Mouse (Mus musculus) lung, embryonic 16.5 days (tissue): ENCODE data around the gene Arg1. TPM values are rescaled to one million over a fixed set of nuclear protein-coding genes. Genes with fewer than 3 reads are reported as not detected.

Source experiments
- ATAC-seq: fragments of 200-750 bp; cut with Nextera tagmentation; 2 replicates; pipeline ENCODE4 v1.8.0; 2017; ENCODE audit warnings: low read depth, mild to moderate bottlenecking, moderate library complexity
- H3K27ac ChIP-seq: fragments of 300-500 bp; sonication (generic); 2 replicates; pipeline ENCODE4 v1.5.1; 2014; ENCODE audit warnings: mild to moderate bottlenecking, control low read depth, low read length
- H3K27me3 ChIP-seq: fragments of 300-500 bp; sonication (generic); 2 replicates; pipeline ENCODE4 v1.6.1; 2014; ENCODE audit warnings: low read depth, low read length, mixed read lengths; ENCODE audit not compliant: control insufficient read depth, insufficient read depth
- H3K36me3 ChIP-seq: fragments of 300-500 bp; sonication (generic); 2 replicates; pipeline ENCODE4 v1.6.1; 2014; ENCODE audit warnings: low read length; ENCODE audit not compliant: control insufficient read depth, insufficient read depth
- H3K4me1 ChIP-seq: fragments of 300-500 bp; sonication (generic); replicated peaks from 2 replicates; pipeline ENCODE4 v1.6.1; 2014; ENCODE audit warnings: low read length, mixed read lengths; ENCODE audit not compliant: control insufficient read depth, insufficient read depth
- H3K4me2 ChIP-seq: fragments of 300-500 bp; sonication (generic); 2 replicates; pipeline ENCODE4 v1.6.1; 2014; ENCODE audit warnings: low read depth, low read length, control low read depth
- H3K4me3 ChIP-seq: fragments of 300-500 bp; sonication (generic); 2 replicates; pipeline ENCODE4 v1.5.1; 2014; ENCODE audit warnings: mild to moderate bottlenecking, low read length, control low read depth
- H3K9ac ChIP-seq: fragments of 300-500 bp; sonication (generic); 2 replicates; pipeline ENCODE4 v1.6.1; 2014; ENCODE audit warnings: low read length, control low read depth
- H3K9me3 ChIP-seq: fragments of 300-500 bp; sonication (generic); 2 replicates; pipeline ENCODE4 v1.6.1; 2016; ENCODE audit warnings: low read length; ENCODE audit not compliant: control insufficient read depth
- WGBS: fragments of 180-500 bp; shearing (Covaris S2); extraction: QIAGEN DNeasy Blood & Tissue Kit; methylation state at CpG from one replicate; pipeline ENCODE4 v1.1.7; 2014; 5-methylcytosine and 5-hydroxymethylcytosine counted together
- polyA plus RNA-seq: library from polyadenylated mRNA; unstranded; fragments of >200 nt; fragmentation: Nextera tagmentation; extraction: Ambion mirVana; gene quantifications from 2 replicates; pipeline ENCODE4 v1.2.1, GENCODE M21; 2015

Gene Arg1
- polyA plus RNA-seq, 1 experiment from 2014 or later, result 1.6 TPM

DNA sequence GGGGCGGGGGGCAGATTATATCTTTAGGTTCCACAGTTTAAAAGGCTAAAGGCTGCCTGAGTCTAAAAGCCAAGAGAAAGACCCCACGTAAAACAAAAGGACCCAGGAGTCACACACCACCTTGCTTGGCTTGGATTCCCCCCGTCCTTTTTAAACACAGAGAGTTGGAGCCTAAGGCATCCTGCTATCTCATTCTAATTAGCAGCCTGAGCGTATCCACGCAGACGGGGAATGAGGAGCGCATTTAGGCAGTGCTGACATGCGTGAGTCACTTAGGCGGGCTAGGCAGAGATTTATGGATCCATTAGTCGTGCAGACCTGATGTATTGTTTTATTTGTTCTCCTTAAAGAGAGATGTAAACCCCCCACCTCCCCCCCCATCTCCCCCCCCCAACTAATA lies 904 bp downstream of the Arg1 start:
- Histone ChIP-seq H3K9ac (no peak overlapping the region), H3K4me3 (no peak overlapping the region), H3K27me3 (no peaks in the 10 kb centered on the region), H3K36me3 (no peaks in the 10 kb centered on the region), H3K27ac (no peak overlapping the region), H3K9me3 (no peaks in the 10 kb centered on the region), H3K4me2 (no peak overlapping the region), H3K4me1 (peaks cover 11% of the 10 kb centered on the region)
- ATAC-seq, result no peak
- WGBS, result 26% methylated on average over 10 of the region's 10 CpGs

DNA sequence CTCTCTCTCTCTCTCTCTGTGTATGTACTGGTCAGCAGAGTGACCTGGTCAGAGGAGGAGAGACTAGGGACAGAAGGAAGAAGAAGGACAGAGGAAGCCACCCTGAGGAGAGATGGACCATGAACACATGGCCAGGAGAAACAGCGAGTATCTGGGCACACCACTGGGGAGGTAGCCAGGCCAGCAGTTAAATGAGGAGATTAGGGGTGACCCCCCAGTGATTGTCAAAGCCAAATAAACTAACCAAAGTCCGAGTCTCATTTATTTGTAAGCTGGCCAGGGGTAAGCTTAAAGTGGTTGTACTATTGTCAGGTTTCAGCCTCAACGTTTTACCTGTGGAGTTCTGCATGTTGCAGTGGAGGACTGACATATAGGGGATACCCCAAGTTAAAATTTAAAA lies 3.0 kb downstream of the Arg1 start:
- no peak for ATAC-seq
- Histone ChIP-seq H3K9me3 (no peaks in the 10 kb centered on the region), H3K4me1 (peaks cover 11% of the 10 kb centered on the region), H3K27me3 (no peaks in the 10 kb centered on the region), H3K27ac (no peak overlapping the region), H3K9ac (no peak overlapping the region), H3K36me3 (0 out of 2 replicates have a peak, but pooled peaks cover 2% of the 10 kb centered on the region), H3K4me3 (no peak overlapping the region), H3K4me2 (no peak overlapping the region)
- 62% methylated on average over 3 of the region's 3 CpGs for WGBS

DNA sequence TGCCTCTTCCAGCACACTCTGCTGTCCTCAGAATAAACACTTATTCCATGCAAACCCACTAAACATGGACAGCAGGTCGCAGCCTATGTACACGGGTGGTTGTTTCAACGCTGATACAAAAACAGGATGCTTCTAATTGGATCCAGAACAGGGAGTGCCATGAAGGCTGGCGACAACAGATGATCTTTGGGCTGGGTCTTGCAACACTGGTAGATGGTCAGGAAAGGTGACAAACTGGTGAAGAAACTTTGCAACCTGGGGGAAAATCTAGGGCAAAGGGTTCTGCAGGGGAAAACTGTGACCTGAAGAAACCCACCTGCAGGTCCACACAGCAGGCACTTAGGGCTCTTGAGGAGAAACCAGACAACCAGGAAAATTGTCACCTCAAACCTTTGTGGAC lies 4.3 kb downstream of the Arg1 start:
- H3K36me3 ChIP-seq, result 0 out of 2 replicates have a peak, but pooled peaks cover 2% of the 10 kb centered on the region
- 72% methylated on average over 4 of the region's 4 CpGs for WGBS
- peaks cover 8% of the 10 kb centered on the region for H3K4me1 ChIP-seq
- no peaks in the 10 kb centered on the region for H3K27me3 ChIP-seq
- no peak overlapping the region for H3K4me2 ChIP-seq
- no peak overlapping the region for H3K4me3 ChIP-seq
- no peak overlapping the region for H3K9ac ChIP-seq
- ATAC-seq, result no peak
- no peak overlapping the region for H3K27ac ChIP-seq
- H3K9me3 ChIP-seq, result no peaks in the 10 kb centered on the region

DNA sequence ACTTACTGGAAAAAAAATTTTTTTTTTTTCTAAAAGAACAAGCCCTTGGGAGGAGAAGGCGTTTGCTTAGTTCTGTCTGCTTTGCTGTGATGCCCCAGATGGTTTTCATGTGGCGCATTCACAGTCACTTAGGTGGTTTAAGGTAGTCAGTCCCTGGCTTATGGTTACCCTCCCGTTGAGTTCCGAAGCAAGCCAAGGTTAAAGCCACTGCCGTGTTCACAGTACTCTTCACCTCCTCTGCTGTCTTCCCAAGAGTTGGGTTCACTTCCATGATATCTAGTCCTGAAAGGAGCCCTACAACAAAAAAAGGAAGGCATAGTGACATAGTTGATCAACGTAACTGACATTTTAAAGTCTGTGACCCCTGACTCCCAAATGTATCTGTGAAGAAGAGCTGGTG lies 11.8 kb downstream of the Arg1 start:
- ATAC-seq, result no peak
- 84% methylated on average over 6 of the region's 6 CpGs for WGBS
- Histone ChIP-seq H3K4me2 (no peak overlapping the region), H3K4me1 (no peaks in the 10 kb centered on the region), H3K36me3 (peaks cover 32% of the 10 kb centered on the region), H3K4me3 (no peak overlapping the region), H3K27me3 (no peaks in the 10 kb centered on the region), H3K9ac (no peak overlapping the region), H3K27ac (no peak overlapping the region), H3K9me3 (no peaks in the 10 kb centered on the region)

DNA sequence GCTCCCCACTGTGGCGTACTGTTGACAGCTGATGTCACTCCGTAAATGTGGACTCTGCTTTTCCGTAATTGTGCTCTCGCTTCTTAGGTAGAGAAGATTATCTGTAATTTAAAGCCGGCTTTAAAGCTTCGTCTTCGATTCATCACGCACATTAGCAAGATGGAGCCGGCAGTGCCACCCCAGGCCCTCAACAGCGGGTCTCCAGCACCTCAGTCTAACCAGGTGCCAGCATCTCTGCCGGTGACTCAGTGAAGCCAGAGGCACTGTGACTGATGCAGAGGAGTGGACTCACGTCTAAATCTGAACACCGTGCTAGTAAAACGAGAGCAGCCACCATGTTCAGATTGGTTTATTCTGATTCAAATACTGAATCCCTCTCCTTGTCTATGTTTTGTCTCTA lies 14.7 kb downstream of the Arg1 start:
- H3K27me3 ChIP-seq, result no peaks in the 10 kb centered on the region
- H3K36me3 ChIP-seq, result peaks cover 53% of the 10 kb centered on the region
- no peaks in the 10 kb centered on the region for H3K9me3 ChIP-seq
- WGBS, result 95% methylated on average over 14 of the region's 14 CpGs
- H3K4me1 ChIP-seq, result no peaks in the 10 kb centered on the region
- no peak overlapping the region for H3K4me2 ChIP-seq
- no peak for ATAC-seq
- H3K9ac ChIP-seq, result no peak overlapping the region
- no peak overlapping the region for H3K27ac ChIP-seq
- no peak overlapping the region for H3K4me3 ChIP-seq

DNA sequence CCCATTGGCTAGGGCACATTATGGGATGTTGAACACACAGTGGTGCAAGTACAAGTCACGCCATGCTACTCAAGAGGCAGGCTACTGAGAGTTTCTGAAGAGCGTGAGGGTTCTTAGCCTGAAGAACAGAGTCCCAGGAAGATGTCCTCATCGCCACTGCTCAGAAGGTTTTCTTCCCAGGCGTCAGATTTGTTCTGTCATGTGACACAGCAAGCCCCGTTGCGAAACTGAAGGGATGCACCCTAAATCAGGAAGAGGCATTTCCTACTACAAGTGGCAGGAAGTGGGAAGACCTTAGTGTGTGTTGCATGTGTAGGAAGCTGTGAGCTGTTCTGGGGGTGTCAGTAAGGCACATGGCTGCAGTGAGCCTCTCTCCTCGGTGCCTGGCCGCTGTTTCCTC lies 16.1 kb downstream of the Arg1 start:
- H3K4me2 ChIP-seq, result no peak overlapping the region
- H3K36me3 ChIP-seq, result peaks cover 58% of the 10 kb centered on the region
- 76% methylated on average over 8 of the region's 8 CpGs for WGBS
- H3K4me3 ChIP-seq, result no peak overlapping the region
- no peak for ATAC-seq
- no peak overlapping the region for H3K27ac ChIP-seq
- H3K9ac ChIP-seq, result no peak overlapping the region
- H3K27me3 ChIP-seq, result no peaks in the 10 kb centered on the region
- H3K4me1 ChIP-seq, result no peaks in the 10 kb centered on the region
- no peaks in the 10 kb centered on the region for H3K9me3 ChIP-seq

DNA sequence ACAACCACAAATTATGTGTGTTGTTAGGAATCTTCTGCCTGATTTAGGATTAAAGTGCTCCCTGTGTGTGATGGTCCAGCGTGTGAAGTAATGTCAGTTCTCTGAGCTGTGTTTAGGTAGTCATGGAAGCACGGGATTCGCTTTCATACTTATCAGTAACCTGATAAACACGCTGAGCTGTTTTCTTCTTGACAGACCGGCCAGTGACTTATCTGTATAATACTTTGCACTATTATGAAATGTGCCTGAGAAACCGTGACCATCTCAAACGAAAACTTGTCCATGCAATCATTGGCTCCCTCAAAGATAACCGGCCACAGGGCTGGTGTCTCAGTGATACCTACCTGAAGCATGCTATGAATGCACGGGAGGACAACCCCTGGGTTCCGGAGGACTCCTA lies 21.7 kb downstream of the Arg1 start:
- peaks cover 68% of the 10 kb centered on the region for H3K36me3 ChIP-seq

DNA sequence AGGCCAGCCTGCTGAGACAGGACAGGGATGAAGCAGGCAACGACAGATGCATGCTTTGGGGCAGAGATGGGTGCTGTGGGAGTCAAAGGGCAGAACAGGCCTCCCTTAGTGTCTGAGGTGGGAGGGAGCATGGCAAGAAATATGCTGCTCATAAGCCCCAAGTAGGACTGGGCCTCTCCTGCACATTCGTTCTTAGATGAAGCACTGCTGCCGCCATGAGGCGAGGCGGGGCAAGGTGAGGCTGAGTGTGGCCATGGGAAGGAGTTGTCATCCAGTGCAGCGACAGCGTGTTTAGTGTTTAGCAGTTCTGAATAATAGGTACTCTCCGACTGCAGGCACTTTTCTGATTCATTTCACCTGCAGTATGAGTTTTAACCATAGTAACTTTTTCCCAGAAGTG lies 31.4 kb downstream of the Arg1 start:
- peaks cover 50% of the 10 kb centered on the region for H3K36me3 ChIP-seq
- no peaks in the 10 kb centered on the region for H3K27me3 ChIP-seq
- 81% methylated on average over 8 of the region's 8 CpGs for WGBS
- H3K4me3 ChIP-seq, result no peak overlapping the region
- no peaks in the 10 kb centered on the region for H3K4me1 ChIP-seq
- no peak for ATAC-seq
- H3K4me2 ChIP-seq, result no peak overlapping the region
- H3K27ac ChIP-seq, result no peak overlapping the region
- H3K9me3 ChIP-seq, result no peaks in the 10 kb centered on the region
- no peak overlapping the region for H3K9ac ChIP-seq

More for the DNA sequence above, 21.7 kb downstream of the Arg1 start:
- no peak overlapping the region for H3K9ac ChIP-seq
- 82% methylated on average over 10 of the region's 10 CpGs for WGBS
- H3K27ac ChIP-seq, result no peak overlapping the region
- H3K4me2 ChIP-seq, result no peak overlapping the region
- no peak for ATAC-seq
- H3K27me3 ChIP-seq, result no peaks in the 10 kb centered on the region
- H3K9me3 ChIP-seq, result no peaks in the 10 kb centered on the region
- no peaks in the 10 kb centered on the region for H3K4me1 ChIP-seq
- no peak overlapping the region for H3K4me3 ChIP-seq

DNA sequence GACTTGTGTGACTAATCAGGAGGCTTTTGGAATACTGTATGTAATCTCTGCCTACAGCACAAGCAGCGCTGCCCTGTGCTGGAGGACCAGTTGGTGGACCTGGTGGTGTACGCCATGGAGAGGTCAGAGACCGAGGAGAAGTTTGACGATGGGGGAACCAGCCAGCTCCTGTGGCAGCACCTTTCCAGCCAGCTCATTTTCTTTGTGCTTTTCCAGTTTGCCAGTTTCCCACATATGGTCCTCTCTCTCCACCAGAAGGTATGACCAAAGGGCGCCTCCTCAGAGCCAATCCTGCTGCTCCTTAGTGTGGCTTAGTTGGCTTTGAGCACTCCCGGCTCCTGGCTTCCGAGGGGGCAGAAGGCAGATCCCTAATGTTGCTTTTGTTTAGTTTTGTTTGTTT lies 38.9 kb downstream of the Arg1 start:
- no peak for ATAC-seq

DNA sequence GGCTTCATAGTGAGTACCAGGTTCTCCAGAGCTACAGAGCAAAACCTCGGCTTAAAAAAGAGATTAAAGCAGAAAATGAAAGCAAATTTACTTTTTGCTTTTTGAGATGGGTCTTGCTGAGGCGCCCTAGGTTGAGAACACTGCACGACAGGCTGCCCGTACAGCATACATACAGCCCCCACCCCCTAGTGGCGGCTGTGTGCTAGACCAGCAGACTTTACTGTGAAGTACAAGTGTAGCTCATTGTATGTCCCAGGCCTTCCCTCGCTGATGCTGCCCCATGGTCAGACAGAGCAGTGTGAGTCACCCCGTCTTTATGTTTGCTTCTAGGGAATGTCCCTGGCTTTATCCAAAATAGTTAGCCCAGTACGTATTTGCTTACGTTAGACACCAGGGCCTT lies 41.3 kb downstream of the Arg1 start:
- H3K36me3 ChIP-seq, result peaks cover 39% of the 10 kb centered on the region
- no peak overlapping the region for H3K4me2 ChIP-seq
- 75% methylated on average over 9 of the region's 9 CpGs for WGBS
- H3K4me1 ChIP-seq, result no peaks in the 10 kb centered on the region
- no peak overlapping the region for H3K4me3 ChIP-seq
- H3K27me3 ChIP-seq, result no peaks in the 10 kb centered on the region
- no peak overlapping the region for H3K9ac ChIP-seq
- H3K27ac ChIP-seq, result no peak overlapping the region
- H3K9me3 ChIP-seq, result no peaks in the 10 kb centered on the region
- ATAC-seq, result no peak

More for the DNA sequence above, 38.9 kb downstream of the Arg1 start:
- Histone ChIP-seq H3K4me3 (no peak overlapping the region), H3K9me3 (no peaks in the 10 kb centered on the region), H3K9ac (no peak overlapping the region), H3K4me1 (no peaks in the 10 kb centered on the region), H3K36me3 (peaks cover 39% of the 10 kb centered on the region), H3K27me3 (no peaks in the 10 kb centered on the region), H3K4me2 (no peak overlapping the region), H3K27ac (no peak overlapping the region)
- WGBS, result 96% methylated on average over 7 of the region's 7 CpGs
